Mouse (Mus musculus): ENCODE results near the gene Rhoj.

GRCm38 (mm10) chr12:75351846-75352245, 43.7 kb downstream of the Rhoj start:
- no peak for TF ChIP-seq CTCF (IDR thresholded peaks at IDR 0.05)
- no peak for TF ChIP-seq POLR2A (IDR thresholded peaks at IDR 0.05; ENCODE audit: insufficient read depth, low read depth, low read length)

Data from heart, adult 2 months (tissue).